Mouse (Mus musculus): ENCODE data around the gene Gpr180.

DNA sequence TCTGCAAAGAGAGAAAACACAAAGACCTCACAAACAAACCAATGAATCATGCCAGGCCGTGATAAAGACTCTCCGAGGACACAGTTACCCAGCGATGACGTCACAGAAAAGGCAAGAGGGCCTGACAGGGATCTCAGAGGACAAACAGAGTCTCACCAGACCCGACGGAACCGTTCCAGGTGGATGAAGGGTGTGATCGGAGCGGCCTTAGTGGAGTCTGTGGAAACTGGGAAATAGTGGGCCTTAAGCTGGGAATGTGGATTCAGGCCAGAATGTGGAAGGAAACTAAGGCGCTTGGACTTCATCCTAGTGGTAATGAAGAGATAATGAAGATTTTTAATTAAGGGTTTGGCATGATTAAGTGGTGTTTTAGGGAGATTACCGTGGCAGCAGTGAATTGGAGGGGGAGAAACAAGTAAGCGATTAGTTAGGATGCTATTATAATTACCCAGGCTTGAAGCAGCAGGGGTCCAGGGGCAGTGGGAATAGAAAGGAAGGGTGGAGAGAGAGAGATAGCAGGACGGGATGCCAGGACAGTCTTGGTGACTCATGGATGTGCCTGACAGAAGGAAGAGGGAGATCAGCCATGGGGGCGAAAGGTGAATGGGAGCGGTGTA is 75.3 kb downstream of the Gpr180 start:
- TF ChIP-seq POLR2A (IDR thresholded peaks at IDR 0.05; ENCODE audit: extremely low read depth, insufficient read depth, low read length) (no peak), CTCF (IDR thresholded peaks at IDR 0.05; ENCODE audit: low read depth, low read length) (no peak)

Measured in liver, adult 2 months (tissue).